Mouse (Mus musculus): ENCODE results near the gene Snx21.

Snx21 gene

DNA sequence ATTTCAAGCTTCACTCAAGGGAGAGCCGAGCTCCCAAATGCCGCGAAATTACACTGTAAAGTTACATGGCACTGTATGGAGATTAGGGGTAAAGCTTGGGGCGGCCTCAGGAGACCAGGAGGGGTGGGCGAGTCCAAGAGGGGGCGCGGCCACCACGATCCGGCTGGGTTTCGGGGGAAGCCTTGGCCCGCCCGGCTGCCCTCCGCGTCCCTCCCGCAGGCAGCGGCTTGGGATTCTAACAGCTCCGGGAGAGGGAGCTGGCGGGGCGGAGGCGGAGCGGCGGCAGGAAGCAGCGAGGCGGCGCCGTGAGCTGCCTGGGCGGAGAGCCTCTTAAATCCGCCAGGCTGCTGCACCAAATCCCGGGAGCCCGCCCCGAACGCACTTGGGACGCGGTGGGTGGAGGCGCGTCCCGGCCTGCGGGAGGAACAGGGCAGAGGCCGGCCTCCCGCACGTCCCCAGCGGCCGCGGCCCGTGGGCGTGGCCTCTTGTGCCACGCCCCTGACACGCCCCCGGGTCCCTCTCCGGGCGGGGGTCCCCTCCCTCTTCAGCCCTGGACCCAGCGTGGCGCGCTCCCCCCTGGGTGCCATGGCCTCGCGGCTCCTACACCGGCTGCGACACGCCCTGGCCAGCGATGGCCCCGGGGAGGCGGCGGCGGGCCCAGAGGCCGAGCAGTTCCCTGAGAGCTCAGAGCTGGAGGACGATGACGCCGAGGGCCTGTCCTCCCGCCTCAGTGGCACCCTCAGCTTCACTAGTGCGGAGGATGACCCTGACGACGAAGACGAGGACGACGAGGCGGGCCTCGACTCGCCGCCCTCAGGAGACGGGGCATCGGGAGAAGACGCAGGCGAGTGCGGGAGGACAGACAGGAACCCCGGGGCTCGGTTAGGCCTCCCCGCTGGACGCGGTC is at the start of gene Snx21:
Snx21 (plus strand) TSS at position 343 of the 907 bp plus-strand sequence.
- peak; percentile 95 for DNase-seq (ENCODE audit: low read depth)

DNA sequence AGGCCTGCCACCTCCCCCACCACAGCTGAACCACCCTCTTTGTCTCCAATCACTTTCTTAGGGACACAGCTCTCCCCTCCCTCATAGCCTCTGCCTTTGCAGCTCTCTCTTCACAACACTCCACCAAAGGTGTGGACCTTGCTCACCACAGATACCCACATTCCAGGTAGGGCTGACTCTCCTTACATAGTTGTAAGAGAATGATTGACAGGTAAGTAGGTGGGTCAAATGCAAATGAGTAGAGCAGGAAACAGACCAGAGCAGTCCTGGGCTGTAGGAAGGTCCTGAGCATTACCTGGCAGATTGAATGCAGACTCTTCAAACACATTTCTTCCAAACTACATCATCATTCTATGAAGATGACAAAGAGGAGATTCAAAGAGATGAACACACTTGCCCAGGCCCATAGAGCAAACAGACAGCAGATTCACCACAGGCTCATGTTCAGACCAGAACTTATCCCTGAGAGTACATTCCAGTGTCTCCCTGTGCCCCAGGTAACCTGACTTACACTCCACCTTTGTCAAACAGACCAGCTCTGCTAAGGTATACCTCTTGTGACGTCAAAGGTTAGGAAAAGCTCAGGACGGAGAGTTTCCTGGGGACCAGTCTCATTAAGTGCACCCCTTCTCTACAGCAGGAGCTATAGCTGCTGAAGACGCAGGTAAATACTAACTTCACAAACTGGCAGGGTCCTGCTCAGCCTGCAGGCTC is 48.1 kb upstream of the Snx21 start:
- no peak for DNase-seq (ENCODE audit: low read depth)

DNA sequence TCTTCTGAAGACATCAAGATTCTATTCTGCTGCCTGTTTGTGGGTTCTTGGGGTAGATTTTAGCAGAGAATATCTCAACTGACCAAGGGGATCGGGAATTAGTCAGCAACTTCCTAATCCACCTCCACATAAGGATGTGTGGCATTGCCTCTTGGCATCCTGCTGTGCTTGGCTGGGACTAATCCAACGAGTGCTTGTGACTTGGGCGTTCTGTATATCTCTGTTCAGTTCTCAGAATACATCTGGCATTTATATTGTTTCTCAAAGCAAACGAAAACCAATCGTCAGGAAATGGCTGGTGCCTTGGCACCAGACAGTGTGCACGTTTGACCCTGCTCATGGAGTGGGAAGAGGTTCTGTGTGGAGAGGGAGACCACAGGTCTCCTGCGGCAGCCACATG is 45.7 kb upstream of the Snx21 start:
- peak; percentile 69 for DNase-seq (ENCODE audit: low read depth)

DNA sequence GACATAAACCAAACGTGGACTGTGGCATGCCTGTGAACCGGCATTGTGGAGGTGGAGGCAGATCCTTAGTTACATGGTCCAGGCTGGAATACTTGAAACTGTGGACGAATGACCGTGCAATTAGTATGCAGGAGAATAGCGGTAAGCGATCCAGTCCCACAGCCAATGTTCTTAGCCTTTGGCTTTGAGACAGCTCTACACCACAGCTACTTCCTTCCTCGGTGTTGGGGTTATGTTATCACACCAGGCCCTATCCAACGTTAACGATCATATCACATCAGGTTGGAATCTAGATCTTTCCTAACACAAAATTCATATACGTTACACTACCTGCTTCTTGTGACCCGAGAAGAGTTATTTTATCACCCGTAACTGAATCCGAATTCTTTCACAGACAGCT is 40.6 kb upstream of the Snx21 start:
- DNase-seq (ENCODE audit: low read depth), result no peak

DNA sequence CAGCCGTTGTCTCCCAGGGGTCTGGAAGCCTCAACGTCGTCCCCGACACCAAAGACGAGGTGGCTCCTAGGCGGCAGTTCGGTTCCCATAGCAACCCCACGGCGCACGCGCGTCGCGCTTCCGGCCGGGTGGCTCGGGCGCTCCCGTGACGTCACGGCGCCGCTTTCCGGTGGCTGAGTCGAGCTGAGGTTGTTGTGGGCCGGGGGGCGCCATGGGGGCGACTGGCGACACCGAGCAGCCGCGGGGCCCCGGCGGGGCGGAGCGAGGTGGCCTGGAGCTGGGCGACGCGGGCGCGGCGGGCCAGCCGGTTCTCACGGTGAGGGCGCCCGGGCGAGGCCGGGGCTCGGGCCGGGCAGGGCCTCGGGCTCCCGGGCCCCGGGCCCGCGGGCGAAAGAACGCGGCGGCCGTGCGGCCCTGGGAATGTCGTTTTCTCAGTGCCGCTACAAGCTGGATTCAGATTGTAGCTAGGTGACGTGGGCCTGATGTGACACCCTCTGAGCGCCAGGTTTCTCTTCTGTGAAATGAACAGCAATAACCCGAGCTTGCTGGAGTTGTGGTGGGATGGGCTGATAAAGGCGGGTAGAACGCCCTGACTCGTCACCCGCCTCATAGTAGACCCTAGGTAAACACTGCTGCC is 39.7 kb upstream of the Snx21 start, which contains the start of the genes Wfdc3 and Dnttip1:
Wfdc3 (minus strand) TSS at position 89 of the 637 bp plus-strand sequence.
Dnttip1 (plus strand) TSS at position 141 of the 637 bp plus-strand sequence.
- DNase-seq (ENCODE audit: low read depth), result peak; percentile 96

DNA sequence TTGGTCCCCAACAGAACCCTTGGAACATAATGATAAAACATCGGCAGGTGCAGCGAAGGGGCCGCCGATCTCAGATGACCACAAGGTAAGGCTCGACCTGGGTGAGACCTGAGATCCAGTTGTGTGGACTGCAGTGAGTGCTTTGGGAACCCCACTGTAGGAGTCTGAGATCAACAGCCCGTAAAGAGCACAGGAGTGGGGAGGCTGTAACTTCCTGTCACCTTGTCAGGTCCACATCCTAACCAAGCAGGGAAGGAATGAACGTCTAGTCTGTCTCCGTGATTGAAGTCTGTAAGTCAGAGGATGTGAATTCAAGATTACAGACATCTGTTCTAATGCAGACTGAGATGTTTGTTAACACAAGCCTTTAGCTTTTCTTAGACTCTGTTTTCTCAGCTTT is 38.9 kb upstream of the Snx21 start:
- DNase-seq (ENCODE audit: low read depth), result no peak

DNA sequence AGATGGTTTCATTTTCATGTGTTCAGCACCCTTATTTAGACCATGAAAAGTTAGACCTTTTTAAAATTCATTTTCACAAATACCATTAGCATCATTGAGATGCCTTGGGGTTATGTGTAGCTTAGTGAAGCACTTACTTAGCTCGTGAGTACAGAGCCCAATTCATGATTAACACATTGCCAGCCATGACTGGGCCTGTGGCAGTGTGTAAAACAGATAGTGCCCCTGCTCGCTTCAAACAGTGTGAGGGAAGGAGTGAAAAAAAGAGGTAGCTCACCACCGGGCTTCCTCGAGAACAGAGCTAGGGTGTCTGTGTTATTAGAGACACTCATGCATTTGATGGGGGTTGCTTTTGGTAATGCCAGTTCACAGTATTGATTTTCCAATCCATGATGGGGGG is 37.4 kb upstream of the Snx21 start:
- no peak for DNase-seq (ENCODE audit: low read depth)

DNA sequence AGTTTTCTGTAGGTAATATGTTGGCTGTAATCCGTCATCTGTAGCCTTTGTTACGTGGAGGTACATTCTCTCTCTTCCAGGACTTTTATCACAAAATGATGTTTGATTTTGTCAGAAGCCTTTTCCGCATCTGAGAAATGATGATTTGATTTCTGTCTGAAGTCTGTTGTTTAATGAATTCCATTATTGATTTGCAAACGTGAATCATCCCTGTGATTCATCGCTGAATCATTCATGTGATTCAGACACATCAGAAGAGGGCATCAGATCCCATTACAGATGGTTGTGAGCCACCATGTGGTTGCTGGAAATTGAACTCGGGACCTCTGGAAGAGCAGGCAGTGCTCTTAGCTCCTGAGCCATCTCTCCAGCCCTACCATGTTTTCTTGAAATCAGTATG is 36.6 kb upstream of the Snx21 start:
- DNase-seq (ENCODE audit: low read depth), result peak; percentile 75

DNA sequence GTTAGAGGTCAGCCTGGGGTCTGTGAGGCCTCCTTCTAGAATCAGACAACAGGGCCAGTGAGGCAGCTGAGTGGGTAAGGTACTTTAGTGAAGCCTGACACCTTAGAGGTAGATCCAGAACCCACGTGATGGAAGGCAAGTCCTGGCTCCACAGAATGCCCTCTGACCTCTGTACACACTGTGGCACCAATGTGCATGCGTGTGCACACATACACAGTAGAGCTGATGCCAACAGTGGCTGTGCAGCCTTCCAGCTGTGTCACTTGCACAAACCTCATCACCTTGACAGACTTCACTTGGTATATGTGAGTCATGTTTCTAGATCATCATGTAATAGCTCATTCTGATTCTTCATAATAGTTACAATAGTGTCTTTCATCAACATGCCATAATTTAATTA is 33.2 kb upstream of the Snx21 start:
- DNase-seq (ENCODE audit: low read depth), result no peak

DNA sequence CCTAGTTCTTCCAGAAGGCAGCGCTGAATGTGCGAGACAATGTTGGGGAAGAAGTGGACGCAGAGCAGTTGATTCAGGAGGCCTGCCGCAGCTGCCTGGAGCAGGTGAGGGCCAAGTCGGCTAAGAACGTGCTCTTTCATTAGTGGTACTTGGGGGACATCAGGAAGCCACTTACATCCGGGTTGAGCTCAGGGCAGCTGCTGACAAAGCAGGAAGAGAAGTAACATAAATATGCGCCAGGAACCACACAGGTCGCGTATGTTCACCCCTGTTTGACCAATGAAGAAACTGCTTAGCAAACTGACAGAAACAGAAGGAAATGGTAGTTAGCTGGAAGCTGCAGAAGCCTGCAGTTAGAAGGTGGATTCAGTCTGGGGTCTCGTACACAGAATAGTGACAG is 31.5 kb upstream of the Snx21 start:
- no peak for DNase-seq (ENCODE audit: low read depth)

DNA sequence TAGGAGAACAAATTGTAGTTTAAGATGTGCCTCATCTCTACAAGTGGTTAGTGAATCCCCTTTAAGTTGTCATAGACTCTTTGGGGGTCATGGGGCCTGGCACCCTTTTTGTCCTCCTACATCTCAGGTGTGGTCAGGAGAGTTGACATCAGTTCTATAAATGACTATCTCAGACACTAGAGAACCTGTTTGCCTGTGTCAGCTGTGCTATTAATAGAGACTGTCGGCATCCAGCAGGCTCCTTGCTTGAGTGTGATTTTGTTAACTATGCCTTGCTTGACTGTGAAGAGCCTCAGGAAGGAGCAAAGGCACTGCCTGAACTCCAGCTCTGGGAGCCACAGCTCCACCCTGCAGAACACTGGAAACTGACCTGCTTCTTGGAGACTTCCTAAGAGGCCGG is 30.8 kb upstream of the Snx21 start:
- no peak for DNase-seq (ENCODE audit: low read depth)

DNA sequence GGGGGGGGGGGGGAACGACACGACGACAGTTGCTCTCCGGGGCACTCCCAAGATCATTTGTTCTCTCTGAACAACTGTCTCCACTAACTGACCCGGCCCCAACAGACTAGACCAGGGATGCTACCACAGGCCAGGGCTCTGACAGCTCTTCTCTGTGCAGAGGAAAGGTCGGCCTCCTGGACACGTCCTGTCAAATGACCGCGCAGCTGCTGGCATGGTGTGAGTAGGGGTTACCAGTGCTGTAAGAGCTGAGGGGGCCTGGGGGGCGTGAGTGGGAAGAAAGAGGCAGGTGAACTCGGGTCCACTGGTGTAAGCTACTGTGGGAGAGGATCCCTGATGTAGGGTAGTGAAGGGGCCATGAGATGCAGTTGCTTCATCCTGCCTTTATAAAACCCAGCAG is 27.8 kb upstream of the Snx21 start:
- DNase-seq (ENCODE audit: low read depth), result no peak

DNA sequence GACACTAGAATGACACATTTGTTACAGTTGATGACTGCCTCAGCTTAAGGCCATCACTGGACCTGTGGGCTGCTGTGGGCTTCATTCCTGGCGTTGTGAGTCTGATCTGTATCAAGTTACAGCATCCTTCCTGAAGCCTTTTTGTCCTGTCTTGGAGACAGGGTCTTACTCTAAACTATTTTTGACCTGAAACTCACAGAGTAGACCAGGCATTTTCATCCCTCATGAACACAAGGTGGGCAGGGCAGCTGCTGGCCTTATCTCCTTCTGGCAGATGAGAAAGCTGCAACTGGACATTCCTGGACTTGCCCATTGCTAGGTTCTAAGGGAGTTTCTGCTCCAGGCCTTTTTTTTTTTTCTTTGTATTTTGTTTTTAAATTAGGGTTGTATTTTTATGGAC is 26.9 kb upstream of the Snx21 start:
- DNase-seq (ENCODE audit: low read depth), result no peak

DNA sequence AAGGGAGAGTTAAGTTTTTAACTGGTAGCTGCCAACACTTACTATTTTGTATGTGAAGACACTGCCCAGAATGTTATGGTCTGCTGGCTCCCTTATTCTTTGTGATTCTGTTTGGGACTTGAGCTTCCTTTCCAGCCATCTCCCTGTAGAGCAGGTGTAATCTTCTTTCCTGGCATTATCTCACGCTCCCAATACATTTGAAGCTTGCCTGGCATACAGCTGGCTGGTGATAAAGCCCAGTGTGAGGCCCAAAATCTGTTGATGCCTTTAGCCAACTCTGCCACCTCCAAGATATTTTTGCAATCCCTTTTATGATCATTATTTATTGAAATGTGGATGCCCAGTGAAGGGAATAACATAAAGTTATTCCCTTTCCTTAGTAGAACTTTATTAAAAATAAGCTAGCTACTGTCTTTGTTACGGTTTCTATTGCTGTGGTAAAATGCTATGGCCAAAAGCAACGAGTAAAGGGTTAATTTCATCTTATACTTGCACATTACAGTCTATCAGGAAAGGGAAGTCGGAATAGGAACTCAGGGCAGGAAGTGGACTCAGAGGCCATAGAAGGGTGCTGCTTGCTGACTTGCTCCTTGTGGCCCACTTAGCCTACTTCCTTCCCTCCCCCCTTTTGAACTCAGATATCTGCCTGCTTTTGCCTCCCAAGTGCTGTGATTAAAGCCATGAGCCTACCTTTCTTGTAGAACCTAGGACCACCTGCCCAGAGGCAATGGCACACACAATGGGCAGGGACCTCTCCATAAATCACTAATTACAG is 25.4 kb upstream of the Snx21 start:
- no peak for DNase-seq (ENCODE audit: low read depth)

DNA sequence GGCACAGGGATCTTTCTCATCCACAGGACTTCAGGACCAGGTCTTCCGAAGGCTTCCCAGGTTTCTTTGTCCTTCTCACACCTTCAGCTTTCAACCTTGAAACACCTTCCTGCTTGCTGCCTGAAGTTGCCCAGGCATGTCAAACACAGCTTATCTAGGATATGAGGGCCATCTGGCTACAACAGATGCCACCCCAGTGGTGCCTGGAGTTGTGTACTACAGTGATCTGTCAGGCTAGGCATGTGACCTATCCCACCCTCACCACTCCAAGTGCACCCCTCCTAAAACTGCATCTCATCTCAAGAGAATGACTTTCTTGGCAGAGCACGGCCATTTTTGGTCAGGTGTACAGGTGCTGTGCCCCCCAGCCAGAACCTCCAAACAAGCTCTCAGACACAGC is 24.1 kb upstream of the Snx21 start:
- no peak for DNase-seq (ENCODE audit: low read depth)

DNA sequence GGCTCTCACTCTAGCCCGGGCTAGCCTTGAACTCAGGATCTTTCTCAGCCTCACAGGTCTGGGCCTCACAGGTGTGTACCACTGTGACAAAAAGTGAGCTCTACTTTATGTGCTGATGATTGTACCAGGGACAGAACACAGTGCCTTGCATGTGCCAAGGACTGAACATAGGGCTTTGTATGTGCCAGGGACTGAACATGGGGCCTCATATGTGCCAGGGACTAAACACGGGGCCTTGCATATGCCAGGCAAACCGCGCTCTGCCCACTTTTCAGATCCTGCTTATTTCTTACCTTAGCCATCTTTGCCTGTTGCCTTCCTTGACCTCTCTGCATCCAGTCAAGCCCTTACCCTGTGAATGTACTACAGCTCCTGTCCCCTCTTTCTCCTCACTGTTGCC is 23.7 kb upstream of the Snx21 start:
- no peak for DNase-seq (ENCODE audit: low read depth)

DNA sequence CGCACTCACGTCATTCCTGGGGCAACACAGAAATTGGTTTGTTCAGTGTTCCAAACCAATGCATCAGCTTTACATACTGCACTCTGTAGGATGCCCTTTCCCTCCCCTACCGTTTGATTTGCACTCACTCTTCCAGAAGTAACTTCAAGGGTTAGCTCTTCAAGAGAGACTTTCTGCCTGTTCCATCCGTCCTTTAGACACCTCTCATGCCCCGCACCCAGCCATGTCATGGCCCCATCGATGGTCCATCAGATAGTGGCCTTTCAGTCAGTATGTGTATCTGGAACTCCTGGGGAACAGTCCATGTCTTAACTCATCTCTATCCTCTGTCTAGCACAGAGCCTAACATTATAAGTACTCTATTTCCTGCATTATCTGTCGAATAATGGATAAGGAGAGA is 23.0 kb upstream of the Snx21 start:
- DNase-seq (ENCODE audit: low read depth), result no peak

DNA sequence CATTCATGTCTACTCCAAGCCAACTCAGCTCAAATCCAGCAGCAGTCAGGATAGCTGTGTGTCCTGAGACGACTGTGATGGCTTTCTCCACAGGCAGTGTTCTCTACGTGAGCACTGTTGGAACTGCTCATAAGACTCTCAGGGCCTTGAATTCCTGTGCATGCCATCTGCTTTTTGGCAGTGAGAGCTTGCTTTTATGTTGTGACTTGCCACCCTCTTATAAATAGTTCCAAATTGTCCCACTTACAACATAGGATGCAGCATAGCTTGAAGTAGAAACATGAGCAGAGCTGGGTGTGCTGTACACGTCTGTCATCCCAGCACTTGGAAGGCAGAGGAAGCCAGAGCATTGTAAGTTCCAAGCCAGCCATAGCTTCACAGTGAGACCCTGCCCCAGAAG is 19.8 kb upstream of the Snx21 start:
- no peak for DNase-seq (ENCODE audit: low read depth)

DNA sequence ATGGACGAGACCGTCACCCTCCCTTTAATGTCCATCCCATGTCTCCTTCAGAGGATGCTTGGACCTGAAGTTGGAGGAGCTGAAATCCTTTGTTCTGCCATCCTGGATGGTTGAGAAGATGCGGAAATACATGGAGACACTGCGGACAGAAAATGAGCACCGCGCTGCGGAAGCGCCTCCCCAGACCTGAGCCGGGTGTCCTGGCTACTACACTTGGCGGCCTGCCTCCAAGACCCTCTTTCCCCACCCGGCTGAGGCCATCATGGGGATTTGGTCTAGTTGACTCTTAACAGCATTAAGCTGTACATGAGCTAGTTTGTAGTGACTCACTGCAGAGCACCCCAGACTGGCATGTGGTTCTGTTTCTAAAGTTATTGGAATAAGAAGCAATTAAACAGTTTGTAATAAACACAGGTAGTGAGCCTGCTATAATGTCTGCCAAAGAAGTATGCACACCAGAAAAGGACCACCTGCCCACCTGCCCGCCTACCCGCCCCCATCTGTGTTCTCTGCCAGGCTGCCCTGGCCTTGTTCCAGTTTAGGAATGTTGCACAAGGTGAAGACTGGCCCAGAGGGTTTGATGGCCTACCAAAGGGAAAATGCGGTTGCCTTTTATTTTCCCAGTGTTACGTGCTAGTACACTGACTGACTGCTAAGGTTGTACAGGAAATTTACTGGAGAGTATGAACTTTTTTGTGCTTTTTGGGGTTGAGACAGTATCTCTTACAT is 17.6 kb upstream of the Snx21 start:
- no peak for DNase-seq (ENCODE audit: low read depth)

DNA sequence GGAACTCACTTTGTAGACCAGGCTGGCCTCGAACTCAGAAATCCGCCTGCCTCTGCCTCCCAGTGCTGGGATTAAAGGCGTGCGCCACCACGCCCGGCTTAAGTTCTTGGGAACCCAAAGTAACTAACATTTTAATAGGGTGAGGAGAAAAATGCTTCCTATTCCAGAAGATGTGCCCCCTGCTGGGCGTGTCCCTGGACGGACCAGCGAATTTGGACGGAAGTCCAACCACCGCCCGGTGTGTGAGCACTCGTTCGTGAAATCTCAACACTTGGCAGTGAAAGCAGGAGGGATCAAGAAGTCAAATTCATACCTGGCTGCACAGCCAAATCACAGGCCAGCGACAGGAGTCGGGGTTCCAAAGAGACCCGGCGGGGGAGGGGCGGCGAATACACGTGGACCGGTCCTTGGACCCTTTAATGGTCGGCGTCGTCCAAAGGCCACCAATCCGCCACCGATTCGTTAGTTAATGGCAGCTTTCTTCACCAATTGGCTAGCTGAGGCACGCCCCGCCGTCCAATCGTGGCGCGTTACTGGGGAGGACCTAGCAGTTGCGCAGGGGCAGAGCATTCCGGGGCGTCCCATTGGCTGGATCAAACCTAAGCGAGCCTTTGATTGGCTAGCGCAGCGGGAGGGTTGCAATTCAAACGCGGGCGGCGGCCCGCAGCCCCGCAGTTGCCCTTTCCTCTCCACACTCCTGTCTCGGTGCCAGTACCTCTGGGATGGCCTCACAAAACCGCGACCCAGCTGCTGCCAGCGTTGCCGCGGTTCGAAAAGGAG is 16.2 kb upstream of the Snx21 start, which contains the start of gene Ube2c:
Ube2c (plus strand) TSS at position 641 of the 780 bp plus-strand sequence.
- DNase-seq (ENCODE audit: low read depth), result peak; percentile 99
